12 mouse cellular contexts compared by ENCODE assay signal in the genomic region with DNA sequence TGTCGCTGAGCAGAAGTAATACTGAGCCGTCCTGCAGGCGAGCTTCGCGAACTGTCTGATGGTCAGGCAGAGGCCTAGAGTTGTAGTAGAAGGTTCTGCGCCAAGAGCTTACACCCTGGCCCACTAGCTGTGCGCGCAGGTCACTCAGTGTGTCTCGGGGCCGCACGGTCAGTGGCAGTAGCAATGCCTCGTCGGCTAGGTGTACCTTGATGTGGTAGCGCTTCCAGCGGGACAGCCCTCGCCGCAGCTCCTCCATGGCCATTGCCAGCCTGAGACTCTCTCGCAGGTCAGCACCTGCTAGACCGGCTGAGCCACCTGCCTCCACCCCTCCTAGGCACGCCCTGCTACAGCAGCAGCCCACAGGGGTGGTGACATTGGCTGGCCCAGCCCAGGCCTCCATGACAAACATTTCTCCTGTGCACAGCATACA. TPM values are rescaled to one million over a fixed set of nuclear protein-coding genes. Genes with fewer than 3 reads are reported as not detected.
A peak's percentile ranks its signal among the peaks of the same experiment; 100 is the strongest.
DNase-seq lines count a peak whose midpoint lies in the region; ATAC-seq and TF ChIP-seq lines count a peak whose summit lies in the region.
"Had no signal": no experiment of that assay in that cellular context is flagged by ENCODE, and none has a peak within 500 bp of the region (broad histone marks: within the 10 kb centered on the region; RNA-seq: fewer than 3 reads in every experiment).

A gene (minus strand): TSS at position 266 of the 430 bp plus-strand sequence.

- H3K36me3 ChIP-seq in embryonic facial prominence, embryonic 14.5 days (ENCODE audit: control insufficient read depth, insufficient read depth, low read length), result no peaks in the 10 kb centered on the region
- H3K36me3 ChIP-seq: heart, embryonic 13.5 days had no signal

- no peak within 1 kb of the TSS for H3K4me3 ChIP-seq in embryonic facial prominence, embryonic 14.5 days (ENCODE audit: low read depth, low read length)
- no peak within 1 kb of the TSS for H3K4me3 ChIP-seq in cerebellum, adult 2 months (replicated peaks; ENCODE audit: insufficient read depth, low read depth, low read length)
- H3K4me3 ChIP-seq: heart, embryonic 13.5 days had no signal

- H3K4me2 ChIP-seq in embryonic facial prominence, embryonic 14.5 days (ENCODE audit: low read depth, low read length), result no peak within 1 kb of the TSS
- H3K4me2 ChIP-seq: heart, embryonic 13.5 days had no signal

- no peaks in the 10 kb centered on the region for H3K27me3 ChIP-seq in embryonic facial prominence, embryonic 14.5 days (replicated peaks; ENCODE audit: control insufficient read depth, insufficient read depth, low read length)
- H3K27me3 ChIP-seq in cerebellum, adult 2 months (ENCODE audit: control insufficient read depth, insufficient read depth, low read length), result no peaks in the 10 kb centered on the region
- H3K27me3 ChIP-seq: CH12.LX had no signal

- H3K9ac ChIP-seq in embryonic facial prominence, embryonic 14.5 days (ENCODE audit: low read depth, low read length), result no peak within 1 kb of the TSS; the same call in 1 of the 2 replicates
- H3K9ac ChIP-seq: heart, embryonic 13.5 days had no signal

- intact Hi-C loops in gastrocnemius, postnatal 36 days (cut with DNase I), result loop anchor here (5.0 kb wide), 2 partner anchors 77 to 127 kb away; a partner anchor contains a TSS

- peak; percentile 34 for DNase-seq in kidney, adult 11 months
- DNase-seq in kidney, adult 18-20 months, result no peak
- DNase-seq in embryonic facial prominence, embryonic 14.5 days (ENCODE audit: low spot score), result peak; percentile 54
- peak; percentile 41 to 60 for DNase-seq in kidney, postnatal 4 days
- DNase-seq in lung, postnatal 4 days, result peak; percentile 66 to 84
- no peak for DNase-seq in cerebellum, adult 9-11 months
- no peak for DNase-seq in cerebellum, adult 2 months
- no peak for DNase-seq in gastrocnemius, postnatal 36 days
- DNase-seq: adrenal gland, postnatal 36 days; layer of hippocampus, adult 9-11 months had no signal

- ATAC-seq in embryonic facial prominence, embryonic 14.5 days (ENCODE audit: low read depth), result peak; percentile 73

- no peak for TF ChIP-seq POLR2A in cerebellum, adult 2 months (IDR thresholded peaks at IDR 0.05; ENCODE audit: borderline replicate concordance, insufficient read depth, low read length)

- no peak for TF ChIP-seq CTCF in cerebellum, adult 2 months (IDR thresholded peaks at IDR 0.05; ENCODE audit: borderline replicate concordance, insufficient read depth, low read depth, low read length)

- no peak within 1 kb of the TSS for H3K27ac ChIP-seq in embryonic facial prominence, embryonic 14.5 days (replicated peaks; ENCODE audit: low read depth, low read length)
- no peak within 1 kb of the TSS for H3K27ac ChIP-seq in cerebellum, adult 2 months (ENCODE audit: insufficient read depth, low read length)
- H3K27ac ChIP-seq: heart, embryonic 13.5 days had no signal

- no peaks in the 10 kb centered on the region for H3K4me1 ChIP-seq in embryonic facial prominence, embryonic 14.5 days (ENCODE audit: control insufficient read depth, insufficient read depth, low read length)
- H3K4me1 ChIP-seq in cerebellum, adult 2 months (ENCODE audit: control insufficient read depth, insufficient read depth, low read length), result peaks cover 8% of the 10 kb centered on the region; the same call in 1 of the 2 replicates
- H3K4me1 ChIP-seq: heart, embryonic 13.5 days had no signal

- no peaks in the 10 kb centered on the region for H3K9me3 ChIP-seq in embryonic facial prominence, embryonic 14.5 days (ENCODE audit: control insufficient read depth, low read length)
- H3K9me3 ChIP-seq: heart, embryonic 13.5 days had no signal

- WGBS in embryonic facial prominence, embryonic 14.5 days, result 80% methylated on average over 17 of the region's 20 CpGs
- 85% methylated on average over 20 of the region's 20 CpGs for WGBS in cerebellum, adult 2 months

RNA-seq across cellular contexts. Expression of the gene that starts here (rescaled TPM):
- 3.9 and 4.2 TPM in 2 replicates for polyA plus RNA-seq in embryonic facial prominence, embryonic 14.5 days (2014; fragmentation: Nextera tagmentation; extraction: Ambion mirVana)
- polyA plus RNA-seq in cerebellum, adult 2 months (2012; rRNA removed), result 7.2 and 7.8 TPM in 2 replicates
- under 1 TPM; 0.27 to 0.74 TPM for total RNA-seq in gastrocnemius, postnatal 36 days (2021)

Comparison
In these comparisons a context has a peak if more than half of its experiments do, and no peak if none do; other contexts are left out.
1. DNase-seq: peak in kidney, adult 11 months (single experiment), embryonic facial prominence, embryonic 14.5 days (single experiment), kidney, postnatal 4 days (2 of 2) and lung, postnatal 4 days (2 of 2); none in kidney, adult 18-20 months (single experiment), cerebellum, adult 9-11 months (single experiment), cerebellum, adult 2 months (0 of 2) and gastrocnemius, postnatal 36 days (0 of 2).